Mouse (Mus musculus) E14TG2a.4 (cell line): Measurements from ENCODE around the gene Myrip.

ENCODE experiments used
- CTCF ChIP-seq: conservative IDR thresholded peaks from 2 replicates; pipeline ENCODE4 v1.5.1; 2014; ENCODE audit warnings: low read length
- NANOG ChIP-seq: IDR thresholded peaks from 2 replicates; pipeline ENCODE4 v1.6.1; 2014; ENCODE audit warnings: borderline replicate concordance, low read length, mixed read lengths

DNA sequence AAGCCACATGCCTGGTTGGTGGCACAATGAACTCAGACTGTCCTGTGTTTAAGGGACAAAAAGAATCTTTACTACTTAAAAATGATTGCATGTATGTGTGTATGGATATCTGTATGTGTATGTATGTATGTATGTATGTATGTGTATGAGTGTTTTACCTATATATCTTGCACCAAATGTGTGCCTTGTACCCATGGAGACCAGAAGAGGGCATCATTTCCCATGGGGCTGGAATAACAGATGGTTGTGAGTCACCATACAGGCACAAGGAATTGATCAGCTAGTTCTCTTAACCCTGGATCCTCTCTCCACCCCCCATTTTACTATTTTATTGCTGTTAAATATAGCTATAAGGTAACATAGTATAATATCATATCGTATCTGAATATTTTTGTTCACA is 4.4 kb upstream of the Myrip start:
- TF ChIP-seq CTCF (no peak; the same call in 1 of the 2 replicates), NANOG (no peak)
